ENCODE assay signal across 8 mouse cellular contexts in genomic region chr6:83137576-83137950, GRCm38 (mm10). TPM values are rescaled to one million over a fixed set of nuclear protein-coding genes. Genes with fewer than 3 reads are reported as not detected.
DNase-seq lines count a peak whose midpoint lies in the region; ATAC-seq and TF ChIP-seq lines count a peak whose summit lies in the region.

No protein-coding gene starts in this region.

- intact Hi-C loops in left cerebral cortex, postnatal 36 days (cut with DNase I): no loop called here

- no peaks in the 10 kb centered on the region for H3K9me3 ChIP-seq in intestine, embryonic 15.5 days
- no peaks in the 10 kb centered on the region for H3K9me3 ChIP-seq in megakaryocyte, embryonic 14.5 days

- peak overlapping the region; percentile 76 for H3K9ac ChIP-seq in intestine, embryonic 15.5 days

- DNase-seq in cerebellum, adult 2 months: peak in 1 of 2 experiments; percentile 58
- no peak for DNase-seq in cerebellum, postnatal 4 days (ENCODE audit: low spot score in 2 of 2)
- DNase-seq in embryo, embryonic 11.5 days (ENCODE audit: low read depth, low spot score): peak; percentile 84
- DNase-seq in gastrocnemius, postnatal 4 days (ENCODE audit: low spot score in 2 of 2): peak; percentile 90 to 96
- DNase-seq in left cerebral cortex, postnatal 36 days (ENCODE audit: low spot score in 2 of 2): peak; percentile 65 to 67

- peak overlapping the region; percentile 75 for H3K4me2 ChIP-seq in intestine, embryonic 15.5 days (replicated peaks)

- no peaks in the 10 kb centered on the region for H3K36me3 ChIP-seq in intestine, embryonic 15.5 days
- no peaks in the 10 kb centered on the region for H3K36me3 ChIP-seq in megakaryocyte, embryonic 14.5 days (replicated peaks; ENCODE audit: low read length)
- H3K36me3 ChIP-seq in small intestine, adult 2 months (ENCODE audit: control insufficient read depth, insufficient read depth, low read length): peaks cover 6% of the 10 kb centered on the region; the same call in 1 of the 2 replicates

- peak; percentile 83 for ATAC-seq in intestine, embryonic 15.5 days

- WGBS in cerebellum, adult 2 months: 4% methylated on average over 12 of the region's 12 CpGs
- WGBS in intestine, embryonic 15.5 days: 0% methylated on average over 12 of the region's 12 CpGs
- WGBS in small intestine, adult 2 months: 1% methylated on average over 12 of the region's 12 CpGs

- no peak for TF ChIP-seq CTCF in cerebellum, adult 2 months (IDR thresholded peaks at IDR 0.05; ENCODE audit: borderline replicate concordance, insufficient read depth, low read depth, low read length)
- peak; percentile 9; the same call in 1 of the 2 replicates for TF ChIP-seq CTCF in small intestine, adult 2 months (IDR thresholded peaks at IDR 0.05; ENCODE audit: extremely low read depth, insufficient read length, insufficient replicate concordance, low read depth, low read length)

- H3K27me3 ChIP-seq in cerebellum, adult 2 months (ENCODE audit: control insufficient read depth, insufficient read depth, low read length): no peaks in the 10 kb centered on the region; the same call in 1 of the 2 replicates
- no peaks in the 10 kb centered on the region for H3K27me3 ChIP-seq in intestine, embryonic 15.5 days (replicated peaks)
- peaks cover 15% of the 10 kb centered on the region for H3K27me3 ChIP-seq in megakaryocyte, embryonic 14.5 days (replicated peaks)
- H3K27me3 ChIP-seq in small intestine, adult 2 months (ENCODE audit: control insufficient read depth, insufficient read depth, low read length): no peaks in the 10 kb centered on the region

- H3K27ac ChIP-seq in cerebellum, adult 2 months (ENCODE audit: insufficient read depth, low read length): peak overlapping the region; percentile 51; the same call in 1 of the 2 replicates
- H3K27ac ChIP-seq in intestine, embryonic 15.5 days: peak overlapping the region; percentile 99
- H3K27ac ChIP-seq in small intestine, adult 2 months (ENCODE audit: insufficient read depth, low read depth, low read length): peak overlapping the region; percentile 93

- no peaks in the 10 kb centered on the region for H3K4me1 ChIP-seq in cerebellum, adult 2 months (ENCODE audit: control insufficient read depth, insufficient read depth, low read length)
- peaks cover 49% of the 10 kb centered on the region for H3K4me1 ChIP-seq in intestine, embryonic 15.5 days (replicated peaks)
- peaks cover 68% of the 10 kb centered on the region for H3K4me1 ChIP-seq in megakaryocyte, embryonic 14.5 days
- H3K4me1 ChIP-seq in small intestine, adult 2 months (ENCODE audit: control insufficient read depth, insufficient read depth, insufficient read length, low read length): peaks cover 22% of the 10 kb centered on the region

- peak overlapping the region; percentile 41 for H3K4me3 ChIP-seq in cerebellum, adult 2 months (replicated peaks; ENCODE audit: insufficient read depth, low read depth, low read length)
- peak overlapping the region; percentile 52 for H3K4me3 ChIP-seq in intestine, embryonic 15.5 days (replicated peaks)
- peak overlapping the region; percentile 94 for H3K4me3 ChIP-seq in megakaryocyte, embryonic 14.5 days (replicated peaks)
- H3K4me3 ChIP-seq in small intestine, adult 2 months (ENCODE audit: low read depth, low read length): peak overlapping the region; percentile 83

- no peak for TF ChIP-seq POLR2A in cerebellum, adult 2 months (IDR thresholded peaks at IDR 0.05; ENCODE audit: borderline replicate concordance, insufficient read depth, low read length)
- peak; percentile 45 for TF ChIP-seq POLR2A in small intestine, adult 2 months (IDR thresholded peaks at IDR 0.05; ENCODE audit: low read depth, low read length)

RNA-seq across cellular contexts. Expression of gene Rtkn, which starts 2.3 kb away (rescaled TPM):
- polyA plus RNA-seq in cerebellum, adult 2 months (2012; rRNA removed): 88.8 and 97.2 TPM in 2 replicates
- total RNA-seq in gastrocnemius, postnatal 4 days (2021): 10 to 100 TPM; 31.0 to 34.6 TPM
- polyA plus RNA-seq in intestine, embryonic 15.5 days (2015; fragmentation: Nextera tagmentation; extraction: Ambion mirVana): 23.6 and 26.4 TPM in 2 replicates
- total RNA-seq in left cerebral cortex, postnatal 36 days (2021): 100 to 1,000 TPM in 1 of 2 experiments, 10 to 100 TPM in 1; 88.7 to 105 TPM
- 15.8 and 48.5 TPM in 2 replicates for polyA plus RNA-seq in megakaryocyte, embryonic 14.5 days (2012; ENCODE audit: insufficient read depth, low replicate concordance)
- polyA plus RNA-seq in small intestine, adult 2 months (2012; rRNA removed): 47.3 and 179 TPM in 2 replicates

RNA-seq across cellular contexts. Expression of gene Ino80b, which starts 12.3 kb away (rescaled TPM):
- polyA plus RNA-seq in cerebellum, adult 2 months (2012; rRNA removed): 25.1 and 25.3 TPM in 2 replicates
- total RNA-seq in gastrocnemius, postnatal 4 days (2021): 10 to 100 TPM; 18.6 to 20.6 TPM
- 9.0 and 9.4 TPM in 2 replicates for polyA plus RNA-seq in intestine, embryonic 15.5 days (2015; fragmentation: Nextera tagmentation; extraction: Ambion mirVana)
- total RNA-seq in left cerebral cortex, postnatal 36 days (2021): 10 to 100 TPM; 20.5 to 26.0 TPM
- polyA plus RNA-seq in megakaryocyte, embryonic 14.5 days (2012; ENCODE audit: insufficient read depth, low replicate concordance): 201 and 370 TPM in 2 replicates
- polyA plus RNA-seq in small intestine, adult 2 months (2012; rRNA removed): 30.3 and 70.3 TPM in 2 replicates

RNA-seq across cellular contexts. Expression of gene Wbp1, which starts 16.2 kb away (rescaled TPM):
- polyA plus RNA-seq in cerebellum, adult 2 months (2012; rRNA removed): 88.2 and 93.1 TPM in 2 replicates
- total RNA-seq in gastrocnemius, postnatal 4 days (2021): 10 to 100 TPM; 52.7 to 62.3 TPM
- 79.6 and 89.1 TPM in 2 replicates for polyA plus RNA-seq in intestine, embryonic 15.5 days (2015; fragmentation: Nextera tagmentation; extraction: Ambion mirVana)
- 10 to 100 TPM; 33.5 to 46.6 TPM for total RNA-seq in left cerebral cortex, postnatal 36 days (2021)
- polyA plus RNA-seq in megakaryocyte, embryonic 14.5 days (2012; ENCODE audit: insufficient read depth, low replicate concordance): 86.6 and 121 TPM in 2 replicates
- polyA plus RNA-seq in small intestine, adult 2 months (2012; rRNA removed): 91.6 and 183 TPM in 2 replicates

RNA-seq across cellular contexts. Expression of gene Wdr54, which starts 18.6 kb away (rescaled TPM):
- polyA plus RNA-seq in cerebellum, adult 2 months (2012; rRNA removed): 22.7 and 29.1 TPM in 2 replicates
- total RNA-seq in gastrocnemius, postnatal 4 days (2021): 1 to 10 TPM; 1.9 to 2.5 TPM
- 3.0 and 3.9 TPM in 2 replicates for polyA plus RNA-seq in intestine, embryonic 15.5 days (2015; fragmentation: Nextera tagmentation; extraction: Ambion mirVana)
- total RNA-seq in left cerebral cortex, postnatal 36 days (2021): 10 to 100 TPM; 29.1 to 31.3 TPM
- 2.0 and 13.3 TPM in 2 replicates for polyA plus RNA-seq in megakaryocyte, embryonic 14.5 days (2012; ENCODE audit: insufficient read depth, low replicate concordance)
- 0.90 and 1.3 TPM in 2 replicates for polyA plus RNA-seq in small intestine, adult 2 months (2012; rRNA removed)

RNA-seq across cellular contexts. Expression of gene 1700003E16Rik, which starts 18.6 kb away (rescaled TPM):
- 6.6 and 8.1 TPM in 2 replicates for polyA plus RNA-seq in cerebellum, adult 2 months (2012; rRNA removed)
- total RNA-seq in gastrocnemius, postnatal 4 days (2021): not detected
- polyA plus RNA-seq in intestine, embryonic 15.5 days (2015; fragmentation: Nextera tagmentation; extraction: Ambion mirVana): 1.4 and 2.0 TPM in 2 replicates
- 10 to 100 TPM; 27.4 to 31.5 TPM for total RNA-seq in left cerebral cortex, postnatal 36 days (2021)
- polyA plus RNA-seq in megakaryocyte, embryonic 14.5 days (2012; ENCODE audit: insufficient read depth, low replicate concordance): 0.36 TPM in 1 of 2 replicates, not detected in the other
- polyA plus RNA-seq in small intestine, adult 2 months (2012; rRNA removed): 0.09 TPM in 1 of 2 replicates, not detected in the other

Comparison
In these comparisons a context has a peak if more than half of its experiments do, and no peak if none do; other contexts are left out.
1. DNase-seq: peak in embryo, embryonic 11.5 days (single experiment), gastrocnemius, postnatal 4 days (2 of 2) and left cerebral cortex, postnatal 36 days (2 of 2); none in cerebellum, postnatal 4 days (0 of 2).
2. H3K4me3 ChIP-seq: peak in every context shown above with its lines; median percentile 94 in megakaryocyte, embryonic 14.5 days; 83 in small intestine, adult 2 months; 52 in intestine, embryonic 15.5 days; 41 in cerebellum, adult 2 months.
3. Peak in every context shown above with its lines, with median percentiles within 50 percentile points of each other: H3K27ac ChIP-seq.